Mouse (Mus musculus): Measurements from ENCODE around the gene Chn2. TPM values are rescaled to one million over a fixed set of nuclear protein-coding genes. Genes with fewer than 3 reads are reported as not detected.

Gene Chn2
- total and polyA plus RNA-seq, 2 experiments from 2014 or later, result 33.3 to 49.4 TPM

- WGBS, result 50% methylated on average over 9 of the region's 9 CpGs
- DNase-seq (peak; percentile 66), ATAC-seq (peak; percentile 72)
- peak; percentile 38 for TF ChIP-seq CTCF (IDR thresholded peaks at IDR 0.05; ENCODE audit: low read depth)
- no peak overlapping the region for H3K9ac ChIP-seq
- no peaks in the 10 kb centered on the region for H3K9me3 ChIP-seq (ENCODE audit: low read length)
- no peak overlapping the region for H3K4me2 ChIP-seq (ENCODE audit: low read depth)
- H3K4me3 ChIP-seq (ENCODE audit: low read depth, low read length), result no peak overlapping the region
- H3K36me3 ChIP-seq (ENCODE audit: insufficient read depth), result no peaks in the 10 kb centered on the region
- H3K27ac ChIP-seq (ENCODE audit: low read depth, low read length), result peak overlapping the region; percentile 54; the same call in 1 of the 2 replicates
- H3K4me1 ChIP-seq (ENCODE audit: insufficient read depth), result no peaks in the 10 kb centered on the region
- H3K27me3 ChIP-seq (ENCODE audit: insufficient read depth, low read length), result no peaks in the 10 kb centered on the region
Measured at GRCm38 (mm10) chr6:54242286-54242685, 202.9 kb downstream of the Chn2 start.

- Histone ChIP-seq H3K27me3 (ENCODE audit: insufficient read depth, low read length) (no peaks in the 10 kb centered on the region), H3K27ac (ENCODE audit: low read depth, low read length) (no peak overlapping the region), H3K9me3 (ENCODE audit: low read length) (no peaks in the 10 kb centered on the region), H3K4me1 (ENCODE audit: insufficient read depth) (no peaks in the 10 kb centered on the region), H3K4me2 (ENCODE audit: low read depth) (no peak overlapping the region), H3K4me3 (ENCODE audit: low read depth, low read length) (no peak overlapping the region), H3K9ac (no peak overlapping the region), H3K36me3 (ENCODE audit: insufficient read depth) (no peaks in the 10 kb centered on the region)
- no peak for DNase-seq
- TF ChIP-seq CTCF (IDR thresholded peaks at IDR 0.05; ENCODE audit: low read depth), result no peak
- ATAC-seq, result no peak
- WGBS, result 69% methylated on average over 8 of the region's 8 CpGs
Measured at GRCm38 (mm10) chr6:54248354-54249252, 209.2 kb downstream of the Chn2 start.

GRCm38 (mm10) chr6:54251401-54252191, 212.2 kb downstream of the Chn2 start:
- WGBS, result 51% methylated on average over 17 of the region's 17 CpGs
- Histone ChIP-seq H3K4me1 (ENCODE audit: insufficient read depth) (no peaks in the 10 kb centered on the region), H3K9me3 (ENCODE audit: low read length) (no peaks in the 10 kb centered on the region), H3K36me3 (ENCODE audit: insufficient read depth) (no peaks in the 10 kb centered on the region), H3K9ac (no peak overlapping the region), H3K27me3 (ENCODE audit: insufficient read depth, low read length) (no peaks in the 10 kb centered on the region), H3K27ac (ENCODE audit: low read depth, low read length) (no peak overlapping the region), H3K4me3 (ENCODE audit: low read depth, low read length) (no peak overlapping the region), H3K4me2 (ENCODE audit: low read depth) (no peak overlapping the region)
- no peak for DNase-seq
- ATAC-seq, result no peak
- TF ChIP-seq CTCF (IDR thresholded peaks at IDR 0.05; ENCODE audit: low read depth), result no peak

- H3K9ac ChIP-seq, result no peak overlapping the region
- no peak overlapping the region for H3K27ac ChIP-seq (ENCODE audit: low read depth, low read length)
- no peak for ATAC-seq
- no peak overlapping the region for H3K4me3 ChIP-seq (ENCODE audit: low read depth, low read length)
- no peak overlapping the region for H3K4me2 ChIP-seq (ENCODE audit: low read depth)
- peak; percentile 50 for TF ChIP-seq CTCF (IDR thresholded peaks at IDR 0.05; ENCODE audit: low read depth)
- no peaks in the 10 kb centered on the region for H3K9me3 ChIP-seq (ENCODE audit: low read length)
- no peaks in the 10 kb centered on the region for H3K4me1 ChIP-seq (ENCODE audit: insufficient read depth)
- no peaks in the 10 kb centered on the region for H3K36me3 ChIP-seq (ENCODE audit: insufficient read depth)
- WGBS, result 67% methylated on average over 5 of the region's 5 CpGs
- no peaks in the 10 kb centered on the region for H3K27me3 ChIP-seq (ENCODE audit: insufficient read depth, low read length)
- DNase-seq, result no peak
Measured at GRCm38 (mm10) chr6:54253206-54253605, 213.9 kb downstream of the Chn2 start.

- TF ChIP-seq CTCF (IDR thresholded peaks at IDR 0.05; ENCODE audit: low read depth), result no peak
- no peak overlapping the region for H3K9ac ChIP-seq
- WGBS, result 75% methylated on average over 7 of the region's 7 CpGs
- no peaks in the 10 kb centered on the region for H3K36me3 ChIP-seq (ENCODE audit: insufficient read depth)
- ATAC-seq (no peak), DNase-seq (no peak)
- H3K27ac ChIP-seq (ENCODE audit: low read depth, low read length), result no peak overlapping the region
- H3K4me2 ChIP-seq (ENCODE audit: low read depth), result no peak overlapping the region
- no peak overlapping the region for H3K4me3 ChIP-seq (ENCODE audit: low read depth, low read length)
- no peaks in the 10 kb centered on the region for H3K27me3 ChIP-seq (ENCODE audit: insufficient read depth, low read length)
- no peaks in the 10 kb centered on the region for H3K4me1 ChIP-seq (ENCODE audit: insufficient read depth)
- H3K9me3 ChIP-seq (ENCODE audit: low read length), result no peaks in the 10 kb centered on the region
Measured at GRCm38 (mm10) chr6:54253881-54254280, 214.5 kb downstream of the Chn2 start.

DNA sequence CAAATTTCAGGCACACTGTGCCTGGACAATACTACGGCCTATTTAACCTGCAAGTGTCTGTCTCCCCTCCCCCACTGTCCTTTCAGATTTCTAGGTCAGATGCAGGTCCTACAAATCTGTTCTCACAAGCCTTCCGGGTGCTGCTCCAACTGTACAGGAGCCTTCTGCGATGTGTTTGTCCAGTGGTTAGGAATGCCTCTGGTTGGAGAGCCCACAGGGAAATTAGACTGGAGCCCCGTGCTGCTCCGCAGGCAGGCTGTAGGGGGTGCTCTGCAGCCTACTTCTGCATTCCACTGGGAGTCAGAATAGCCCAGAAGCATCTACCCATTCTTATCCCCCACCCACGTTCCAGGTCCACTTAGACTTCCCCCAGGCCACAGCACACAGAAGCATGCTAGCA, 215.4 kb downstream of the Chn2 start:
- H3K27me3 ChIP-seq (ENCODE audit: insufficient read depth, low read length), result no peaks in the 10 kb centered on the region
- H3K27ac ChIP-seq (ENCODE audit: low read depth, low read length), result no peak overlapping the region
- H3K9me3 ChIP-seq (ENCODE audit: low read length), result no peaks in the 10 kb centered on the region
- 66% methylated on average over 6 of the region's 6 CpGs for WGBS
- ATAC-seq, result no peak
- no peaks in the 10 kb centered on the region for H3K4me1 ChIP-seq (ENCODE audit: insufficient read depth)
- H3K4me3 ChIP-seq (ENCODE audit: low read depth, low read length), result no peak overlapping the region
- H3K4me2 ChIP-seq (ENCODE audit: low read depth), result no peak overlapping the region
- no peak for DNase-seq
- H3K36me3 ChIP-seq (ENCODE audit: insufficient read depth), result no peaks in the 10 kb centered on the region
- peak; percentile 35 for TF ChIP-seq CTCF (IDR thresholded peaks at IDR 0.05; ENCODE audit: low read depth)
- no peak overlapping the region for H3K9ac ChIP-seq

GRCm38 (mm10) chr6:54255321-54255720, 216.0 kb downstream of the Chn2 start:
- H3K4me1 ChIP-seq (ENCODE audit: insufficient read depth), result no peaks in the 10 kb centered on the region
- DNase-seq (no peak), ATAC-seq (peak; percentile 19; the same call in 1 of the 2 replicates)
- no peak overlapping the region for H3K27ac ChIP-seq (ENCODE audit: low read depth, low read length)
- H3K9me3 ChIP-seq (ENCODE audit: low read length), result no peaks in the 10 kb centered on the region
- no peak overlapping the region for H3K9ac ChIP-seq
- no peak overlapping the region for H3K4me3 ChIP-seq (ENCODE audit: low read depth, low read length)
- 20% methylated on average over 11 of the region's 11 CpGs for WGBS
- no peaks in the 10 kb centered on the region for H3K27me3 ChIP-seq (ENCODE audit: insufficient read depth, low read length)
- no peaks in the 10 kb centered on the region for H3K36me3 ChIP-seq (ENCODE audit: insufficient read depth)
- no peak for TF ChIP-seq CTCF (IDR thresholded peaks at IDR 0.05; ENCODE audit: low read depth)
- H3K4me2 ChIP-seq (ENCODE audit: low read depth), result no peak overlapping the region

All from forebrain, postnatal 0 days (tissue).